Mouse (Mus musculus): Measurements from ENCODE around the gene Cfap45. TPM values are rescaled to one million over a fixed set of nuclear protein-coding genes. Genes with fewer than 3 reads are reported as not detected.
A peak's percentile ranks its signal among the peaks of the same experiment; 100 is the strongest.

Gene Cfap45
- polyA plus RNA-seq (2015; fragmentation: Nextera tagmentation; extraction: Ambion mirVana): 1.0 and 1.7 TPM in 2 replicates

GRCm38 (mm10) chr1:172520576-172521440, at the start of gene Cfap45:
Cfap45 (plus strand) TSS chr1:172520801.
- peak within 1 kb of the TSS; percentile 37 for H3K4me3 ChIP-seq
- peaks cover 26% of the 10 kb centered on the region for H3K4me1 ChIP-seq
- WGBS: 4% methylated on average over 28 of the region's 28 CpGs
- no peak within 1 kb of the TSS; the same call in 1 of the 2 replicates for H3K27ac ChIP-seq
- H3K36me3 ChIP-seq: no peaks in the 10 kb centered on the region
- H3K4me2 ChIP-seq (replicated peaks): peak within 1 kb of the TSS; percentile 65
- ATAC-seq (ENCODE audit: low FRiP score, low read depth): peak; percentile 88
- 0 out of 2 replicates have a peak, but pooled peaks cover 3% of the 10 kb centered on the region for H3K9me3 ChIP-seq
- H3K27me3 ChIP-seq: 0 out of 2 replicates have a peak, but pooled peaks cover under 1% of the 10 kb centered on the region
- no peak within 1 kb of the TSS for H3K9ac ChIP-seq

GRCm38 (mm10) chr1:172472909-172473308, 47.7 kb upstream of the Cfap45 start:
- Histone ChIP-seq H3K4me1 (no peaks in the 10 kb centered on the region), H3K27ac (no peak overlapping the region), H3K9me3 (no peaks in the 10 kb centered on the region), H3K27me3 (0 out of 2 replicates have a peak, but pooled peaks cover 2% of the 10 kb centered on the region), H3K4me2 (replicated peaks) (no peak overlapping the region), H3K4me3 (no peak overlapping the region), H3K9ac (no peak overlapping the region), H3K36me3 (no peaks in the 10 kb centered on the region)
- no peak for ATAC-seq (ENCODE audit: low FRiP score, low read depth)

GRCm38 (mm10) chr1:172474196-172474595, 46.4 kb upstream of the Cfap45 start:
- H3K27me3 ChIP-seq: 0 out of 2 replicates have a peak, but pooled peaks cover 2% of the 10 kb centered on the region
- no peaks in the 10 kb centered on the region for H3K4me1 ChIP-seq
- ATAC-seq (ENCODE audit: low FRiP score, low read depth): no peak
- no peak overlapping the region for H3K27ac ChIP-seq
- no peaks in the 10 kb centered on the region for H3K9me3 ChIP-seq
- no peak overlapping the region for H3K4me2 ChIP-seq (replicated peaks)
- no peaks in the 10 kb centered on the region for H3K36me3 ChIP-seq
- H3K4me3 ChIP-seq: no peak overlapping the region
- H3K9ac ChIP-seq: no peak overlapping the region
- 82% methylated on average over 3 of the region's 3 CpGs for WGBS

GRCm38 (mm10) chr1:172475054-172475741, 45.4 kb upstream of the Cfap45 start, which contains the start of gene Slamf9:
Slamf9 (plus strand) TSS chr1:172475358.
- H3K4me3 ChIP-seq: no peak within 1 kb of the TSS
- 0 out of 2 replicates have a peak, but pooled peaks have one; percentile 40 for ATAC-seq (ENCODE audit: low FRiP score, low read depth)
- 72% methylated on average over 7 of the region's 7 CpGs for WGBS

GRCm38 (mm10) chr1:172478020-172478419, 42.6 kb upstream of the Cfap45 start:
- H3K4me2 ChIP-seq (replicated peaks): no peak overlapping the region
- 75% methylated on average over 5 of the region's 5 CpGs for WGBS
- H3K27me3 ChIP-seq: no peaks in the 10 kb centered on the region
- no peak overlapping the region for H3K4me3 ChIP-seq
- H3K27ac ChIP-seq: no peak overlapping the region
- H3K36me3 ChIP-seq: no peaks in the 10 kb centered on the region
- no peaks in the 10 kb centered on the region for H3K9me3 ChIP-seq
- H3K9ac ChIP-seq: no peak overlapping the region
- H3K4me1 ChIP-seq: peaks cover 6% of the 10 kb centered on the region
- ATAC-seq (ENCODE audit: low FRiP score, low read depth): no peak

More at GRCm38 (mm10) chr1:172475054-172475741, 45.4 kb upstream of the Cfap45 start, which contains the start of gene Slamf9:
- no peaks in the 10 kb centered on the region for H3K4me1 ChIP-seq
- H3K9me3 ChIP-seq: no peaks in the 10 kb centered on the region
- no peaks in the 10 kb centered on the region for H3K36me3 ChIP-seq
- no peak within 1 kb of the TSS for H3K4me2 ChIP-seq (replicated peaks)
- no peak within 1 kb of the TSS for H3K27ac ChIP-seq
- H3K27me3 ChIP-seq: no peaks in the 10 kb centered on the region
- H3K9ac ChIP-seq: no peak within 1 kb of the TSS

GRCm38 (mm10) chr1:172480376-172480775, 40.2 kb upstream of the Cfap45 start:
- no peak overlapping the region for H3K4me2 ChIP-seq (replicated peaks)
- H3K9ac ChIP-seq: no peak overlapping the region
- ATAC-seq (ENCODE audit: low FRiP score, low read depth): no peak
- peaks cover 29% of the 10 kb centered on the region for H3K4me1 ChIP-seq
- 88% methylated on average over 4 of the region's 4 CpGs for WGBS
- H3K27ac ChIP-seq: no peak overlapping the region
- H3K36me3 ChIP-seq: peaks cover 12% of the 10 kb centered on the region
- H3K4me3 ChIP-seq: no peak overlapping the region
- no peaks in the 10 kb centered on the region for H3K27me3 ChIP-seq
- no peaks in the 10 kb centered on the region for H3K9me3 ChIP-seq

GRCm38 (mm10) chr1:172481111-172481510, 39.5 kb upstream of the Cfap45 start:
- Histone ChIP-seq H3K36me3 (peaks cover 13% of the 10 kb centered on the region), H3K4me1 (peaks cover 36% of the 10 kb centered on the region), H3K4me3 (peak overlapping the region; percentile 65), H3K27ac (no peak overlapping the region), H3K9me3 (no peaks in the 10 kb centered on the region), H3K27me3 (no peaks in the 10 kb centered on the region), H3K4me2 (replicated peaks) (peak overlapping the region; percentile 72), H3K9ac (peak overlapping the region; percentile 54)
- ATAC-seq (ENCODE audit: low FRiP score, low read depth): no peak
- WGBS: 17% methylated on average over 13 of the region's 13 CpGs

- Histone ChIP-seq H3K9ac (peak within 1 kb of the TSS; percentile 71), H3K9me3 (no peaks in the 10 kb centered on the region), H3K4me2 (replicated peaks) (peak within 1 kb of the TSS; percentile 72), H3K27ac (no peak within 1 kb of the TSS), H3K4me1 (peaks cover 42% of the 10 kb centered on the region), H3K36me3 (peaks cover 13% of the 10 kb centered on the region), H3K4me3 (peak within 1 kb of the TSS; percentile 65), H3K27me3 (no peaks in the 10 kb centered on the region)
- peak; percentile 96 for ATAC-seq (ENCODE audit: low FRiP score, low read depth)
- WGBS: under 1% methylated on average over 38 of the region's 38 CpGs
Measured at GRCm38 (mm10) chr1:172481540-172482280, 38.9 kb upstream of the Cfap45 start, which contains the start of gene Igsf9. Igsf9 (plus strand) TSS chr1:172481788.

- Histone ChIP-seq H3K36me3 (peaks cover 19% of the 10 kb centered on the region), H3K4me2 (replicated peaks) (peak overlapping the region; percentile 72), H3K4me1 (peaks cover 49% of the 10 kb centered on the region), H3K27ac (no peak overlapping the region), H3K4me3 (peak overlapping the region; percentile 65), H3K27me3 (no peaks in the 10 kb centered on the region), H3K9me3 (no peaks in the 10 kb centered on the region), H3K9ac (peak overlapping the region; percentile 71)
- WGBS: 2% methylated on average over 12 of the region's 12 CpGs
- ATAC-seq (ENCODE audit: low FRiP score, low read depth): no peak
Measured at GRCm38 (mm10) chr1:172482518-172483360, 37.9 kb upstream of the Cfap45 start.

- Histone ChIP-seq H3K36me3 (peaks cover 25% of the 10 kb centered on the region), H3K4me2 (replicated peaks) (peak overlapping the region; percentile 72), H3K27ac (no peak overlapping the region), H3K4me3 (peak overlapping the region; percentile 65), H3K9me3 (no peaks in the 10 kb centered on the region), H3K9ac (peak overlapping the region; percentile 71), H3K4me1 (peaks cover 49% of the 10 kb centered on the region), H3K27me3 (no peaks in the 10 kb centered on the region)
- WGBS: 13% methylated on average over 4 of the region's 4 CpGs
- no peak for ATAC-seq (ENCODE audit: low FRiP score, low read depth)
Measured at GRCm38 (mm10) chr1:172483361-172483660, 37.3 kb upstream of the Cfap45 start.

GRCm38 (mm10) chr1:172484236-172484635, 36.4 kb upstream of the Cfap45 start:
- ATAC-seq (ENCODE audit: low FRiP score, low read depth): no peak
- peak overlapping the region; percentile 72 for H3K4me2 ChIP-seq (replicated peaks)
- H3K9me3 ChIP-seq: no peaks in the 10 kb centered on the region
- no peak overlapping the region for H3K27ac ChIP-seq
- H3K27me3 ChIP-seq: no peaks in the 10 kb centered on the region
- H3K4me1 ChIP-seq: peaks cover 49% of the 10 kb centered on the region
- peaks cover 30% of the 10 kb centered on the region for H3K36me3 ChIP-seq
- peak overlapping the region; percentile 65 for H3K4me3 ChIP-seq
- WGBS: 56% methylated on average over 11 of the region's 11 CpGs
- 0 out of 2 replicates have a peak overlapping the region, but pooled peaks have one; percentile 10 for H3K9ac ChIP-seq

Data from limb, embryonic 13.5 days (tissue).